Mouse (Mus musculus): ENCODE data around the gene Atf3.
"Not testable (repeated sequence)": the region's sequence is repeated elsewhere in the genome, so short reads cannot be mapped to it uniquely, and the experiment has no call there.

DNA sequence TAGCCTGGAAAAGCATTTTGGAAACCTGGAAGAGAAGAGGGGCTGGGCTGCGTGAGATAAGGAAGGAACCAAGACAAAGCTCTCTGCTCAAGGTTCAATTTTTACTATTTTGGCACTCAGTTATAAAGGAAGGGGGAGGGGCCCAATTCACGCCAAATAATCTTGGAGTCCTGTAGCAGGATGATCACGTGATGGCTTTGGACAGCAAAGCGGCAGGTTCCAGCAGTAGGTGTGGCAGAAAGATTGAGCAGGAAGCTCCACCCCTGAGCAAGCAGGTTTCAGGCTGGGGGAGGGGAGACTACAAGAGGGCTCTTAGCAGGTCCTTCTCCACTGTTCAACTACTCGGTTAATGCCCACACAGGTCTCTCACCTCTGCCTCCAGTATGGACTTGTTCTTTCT lies 68.3 kb downstream of the Atf3 start:
- not testable (repeated sequence) for TF ChIP-seq CTCF (IDR thresholded peaks at IDR 0.05; ENCODE audit: extremely low read depth, insufficient read depth, insufficient read length, insufficient replicate concordance); POLR2A (IDR thresholded peaks at IDR 0.05; ENCODE audit: low read depth, low read length)
